Mouse (Mus musculus) forebrain, postnatal 0 days (tissue): ENCODE results near the gene Kirrel3. TPM values are rescaled to one million over a fixed set of nuclear protein-coding genes. Genes with fewer than 3 reads are reported as not detected.

Source experiments
- ATAC-seq: fragments of 200-750 bp; cut with Nextera tagmentation; 2 replicates; pipeline ENCODE4 v1.8.0; 2017; ENCODE audit warnings: mild to moderate bottlenecking, moderate library complexity
- DNase-seq: peaks from one replicate; pipeline ENCODE4 v3.0.0-alpha.2; 2015
- H3K27ac ChIP-seq: fragments of 300-500 bp; sonication (generic); 2 replicates; pipeline ENCODE4 v1.5.1; 2014; ENCODE audit warnings: low read depth, mild to moderate bottlenecking, antibody characterized with exemption, low read length, moderate library complexity, mixed read lengths
- H3K27me3 ChIP-seq: fragments of 300-500 bp; sonication (generic); 2 replicates; pipeline ENCODE4 v1.6.1; 2014; ENCODE audit warnings: mild to moderate bottlenecking, low read length, mixed read lengths; ENCODE audit not compliant: insufficient read depth
- H3K36me3 ChIP-seq: fragments of 300-500 bp; sonication (generic); 2 replicates; pipeline ENCODE4 v1.6.1; 2014; ENCODE audit warnings: mild to moderate bottlenecking, moderate library complexity; ENCODE audit not compliant: insufficient read depth
- H3K4me1 ChIP-seq: fragments of 300-500 bp; sonication (generic); 2 replicates; pipeline ENCODE4 v1.6.1; 2014; ENCODE audit warnings: antibody characterized with exemption; ENCODE audit not compliant: insufficient read depth
- H3K4me2 ChIP-seq: fragments of 300-500 bp; sonication (generic); 2 replicates; pipeline ENCODE4 v1.6.1; 2014; ENCODE audit warnings: low read depth, mild to moderate bottlenecking, moderate library complexity
- H3K4me3 ChIP-seq: fragments of 300-500 bp; sonication (generic); 2 replicates; pipeline ENCODE4 v1.5.1; 2014; ENCODE audit warnings: low read depth, low read length, mixed read lengths
- H3K9ac ChIP-seq: fragments of 300-500 bp; sonication (generic); 2 replicates; pipeline ENCODE4 v1.6.1; 2014; ENCODE audit warnings: mild to moderate bottlenecking
- H3K9me3 ChIP-seq: fragments of 300-500 bp; sonication (generic); 2 replicates; pipeline ENCODE4 v1.6.1; 2016; ENCODE audit warnings: low read length
- CTCF ChIP-seq: sonication (generic); IDR thresholded peaks from 2 replicates; pipeline ENCODE4 v1.5.1; 2016; ENCODE audit warnings: antibody characterized with exemption, control low read depth, low read depth
- WGBS: fragments of 180-500 bp; shearing (Covaris S2); extraction: QIAGEN DNeasy Blood & Tissue Kit; methylation state at CpG from one replicate; pipeline ENCODE4 v1.1.7; 2014; 5-methylcytosine and 5-hydroxymethylcytosine counted together
- polyA plus RNA-seq: library from polyadenylated mRNA; unstranded; fragments of >200 nt; fragmentation: Nextera tagmentation; extraction: Ambion mirVana; gene quantifications from 2 replicates; pipeline ENCODE4 v1.2.1, GENCODE M21; 2015
- total RNA-seq: library from RNA; depleted of rRNA; stranded (reverse); fragments of >200 nt; gene quantifications from 2 replicates; pipeline ENCODE4 v1.2.3, GENCODE M21; 2014

Kirrel3 gene
- total and polyA plus RNA-seq, 2 experiments from 2014 or later = 35.3 to 57.6 TPM

- H3K27ac ChIP-seq = no peak overlapping the region
- no peaks in the 10 kb centered on the region for H3K9me3 ChIP-seq
- 51% methylated on average over 4 of the region's 4 CpGs for WGBS
- DNase-seq (peak; percentile 76), ATAC-seq (peak; percentile 53)
- H3K4me2 ChIP-seq = no peak overlapping the region
- H3K36me3 ChIP-seq = peaks cover 3% of the 10 kb centered on the region; the same call in 1 of the 2 replicates
- H3K27me3 ChIP-seq = no peaks in the 10 kb centered on the region
- H3K4me1 ChIP-seq = no peaks in the 10 kb centered on the region
- TF ChIP-seq CTCF = no peak
- H3K4me3 ChIP-seq = no peak overlapping the region
- no peak overlapping the region for H3K9ac ChIP-seq
Measured at GRCm38 (mm10) chr9:34993467-34994211, 507.9 kb downstream of the Kirrel3 start.

DNA sequence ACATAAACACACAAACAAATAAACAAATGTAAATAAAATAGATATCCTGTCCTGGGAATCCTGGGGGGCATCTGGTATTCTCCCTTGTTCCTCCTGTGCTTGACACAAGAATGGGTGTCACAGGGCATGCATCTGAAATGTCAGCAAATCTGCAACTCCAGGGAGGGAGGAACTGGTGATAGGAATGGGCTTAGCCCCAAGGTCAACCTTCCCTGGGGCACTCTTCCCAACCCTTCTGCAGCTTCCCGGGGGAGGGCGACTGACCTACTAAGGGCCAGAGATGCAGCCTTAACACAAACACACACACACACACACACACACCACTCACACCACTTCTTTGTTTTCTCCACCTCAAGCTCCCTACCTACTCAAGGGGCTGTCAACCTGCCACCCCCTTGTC, 509.4 kb downstream of the Kirrel3 start:
- Histone ChIP-seq H3K9ac (no peak overlapping the region), H3K9me3 (no peaks in the 10 kb centered on the region), H3K4me1 (no peaks in the 10 kb centered on the region), H3K4me2 (no peak overlapping the region), H3K27me3 (no peaks in the 10 kb centered on the region), H3K36me3 (peaks cover 3% of the 10 kb centered on the region; the same call in 1 of the 2 replicates), H3K27ac (no peak overlapping the region), H3K4me3 (no peak overlapping the region)
- WGBS = 89% methylated on average over 2 of the region's 2 CpGs
- no peak for TF ChIP-seq CTCF
- no peak for ATAC-seq
- no peak for DNase-seq

DNA sequence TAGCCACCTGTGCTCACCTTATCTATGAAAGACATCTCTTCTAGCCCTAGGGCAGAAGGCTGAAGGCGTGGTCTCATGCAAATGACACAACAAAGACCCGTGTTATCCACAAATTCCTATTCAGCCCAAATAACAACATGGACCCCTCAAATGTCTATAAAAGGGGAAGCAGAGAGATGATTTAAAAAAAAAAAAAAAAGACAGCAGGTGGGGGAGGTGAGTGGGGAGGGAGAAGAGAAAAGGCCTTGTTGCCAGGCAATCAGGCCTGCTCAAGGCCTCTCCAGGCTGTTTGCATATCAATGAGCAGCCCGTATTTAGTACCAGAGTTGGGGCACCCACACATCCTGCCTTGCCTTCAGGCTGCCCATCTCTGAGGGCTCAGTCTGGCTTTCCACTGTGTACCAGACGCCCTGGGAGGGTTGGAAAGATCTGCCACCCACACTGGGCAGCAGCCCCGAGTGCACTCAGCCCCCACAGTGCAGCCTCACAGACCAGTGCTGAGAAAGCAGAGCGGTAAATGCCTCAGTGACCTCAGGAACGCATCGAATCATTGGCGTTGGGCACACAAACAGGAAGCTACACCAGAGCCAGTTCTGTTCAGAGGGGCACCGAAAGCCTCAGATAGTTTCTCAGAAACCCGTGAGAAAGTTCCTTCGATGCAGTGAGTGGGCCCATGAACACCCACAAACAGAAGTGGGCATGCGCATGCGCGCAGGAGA, 510.1 kb downstream of the Kirrel3 start:
- H3K27ac ChIP-seq = peak overlapping the region; percentile 2; the same call in 1 of the 2 replicates
- H3K36me3 ChIP-seq = peaks cover 8% of the 10 kb centered on the region; the same call in 1 of the 2 replicates
- no peaks in the 10 kb centered on the region for H3K27me3 ChIP-seq
- H3K4me3 ChIP-seq = no peak overlapping the region
- H3K4me2 ChIP-seq = no peak overlapping the region
- no peaks in the 10 kb centered on the region for H3K9me3 ChIP-seq
- H3K9ac ChIP-seq = no peak overlapping the region
- WGBS = 37% methylated on average over 15 of the region's 15 CpGs
- TF ChIP-seq CTCF = no peak
- DNase-seq (peak; percentile 56), ATAC-seq (peak; percentile 86)
- H3K4me1 ChIP-seq = no peaks in the 10 kb centered on the region

DNA sequence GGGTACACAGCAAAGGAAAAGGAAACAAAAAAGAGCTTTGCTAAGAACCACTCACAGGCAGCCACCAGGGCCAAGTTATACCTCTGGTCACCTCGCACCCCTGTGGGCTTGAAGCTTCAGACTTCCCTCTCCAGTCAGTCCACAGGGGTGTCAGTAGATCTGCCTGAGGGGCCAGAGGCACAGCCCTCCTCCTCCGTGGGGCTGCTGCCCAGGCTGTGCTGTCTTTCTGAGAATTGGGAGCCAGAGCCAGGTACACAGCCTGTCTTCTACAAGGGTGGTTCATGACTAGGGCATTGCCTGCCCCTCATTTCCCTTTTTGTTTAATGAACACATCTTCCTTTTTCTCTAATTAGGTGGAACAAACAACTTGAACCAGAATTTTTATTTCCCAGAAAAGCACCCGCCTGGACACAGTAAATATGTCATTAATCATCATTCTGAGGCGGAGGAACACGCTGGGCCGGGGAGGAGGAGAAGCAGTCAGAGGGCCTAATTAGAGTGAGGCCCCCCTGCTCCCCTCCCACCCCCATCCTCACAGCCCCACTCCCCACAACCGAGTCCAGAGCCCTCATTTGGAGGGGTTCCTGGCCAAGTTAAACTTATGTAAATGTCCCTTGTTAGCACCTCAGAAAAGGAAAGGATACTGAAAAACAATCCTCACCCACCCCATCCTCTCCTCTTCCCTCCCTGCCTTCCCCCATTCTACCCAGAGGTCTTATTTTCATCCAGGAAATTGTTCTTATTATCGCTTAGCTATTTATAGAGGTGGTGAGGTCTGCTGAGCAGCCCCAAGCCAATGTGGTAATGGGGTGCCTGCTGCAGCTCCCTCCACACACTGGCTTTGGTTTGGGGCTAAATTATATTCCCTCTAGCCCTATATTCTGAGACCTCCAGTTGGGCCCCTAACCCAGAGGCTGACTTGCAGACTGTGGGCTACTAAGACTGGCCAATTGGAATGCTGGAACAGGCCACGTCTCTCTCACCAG, 512.5 kb downstream of the Kirrel3 start:
- no peaks in the 10 kb centered on the region for H3K9me3 ChIP-seq
- H3K27ac ChIP-seq = no peak overlapping the region
- H3K27me3 ChIP-seq = no peaks in the 10 kb centered on the region
- no peak overlapping the region for H3K9ac ChIP-seq
- WGBS = 24% methylated on average over 9 of the region's 9 CpGs
- ATAC-seq (no peak), DNase-seq (no peak)
- H3K36me3 ChIP-seq = peaks cover 9% of the 10 kb centered on the region; the same call in 1 of the 2 replicates
- H3K4me2 ChIP-seq = no peak overlapping the region
- H3K4me1 ChIP-seq = no peaks in the 10 kb centered on the region
- no peak for TF ChIP-seq CTCF
- no peak overlapping the region for H3K4me3 ChIP-seq

DNA sequence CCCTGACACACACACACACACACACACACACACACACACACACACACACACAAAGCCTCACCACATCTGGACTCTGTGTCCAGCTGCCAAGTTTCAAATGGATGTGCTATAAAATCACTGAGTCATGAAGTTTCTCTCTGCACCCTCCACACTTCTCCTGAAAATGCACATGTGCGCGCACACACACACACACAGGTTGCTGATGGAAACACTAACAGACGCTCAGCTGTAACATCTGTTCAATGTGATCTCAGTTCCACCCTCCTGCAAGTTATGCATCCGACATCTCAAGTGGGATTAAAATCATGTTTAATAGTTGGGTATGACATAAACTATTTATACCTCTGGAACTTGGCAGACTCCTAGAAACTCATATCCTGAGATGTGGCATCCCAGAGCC, 518.4 kb downstream of the Kirrel3 start:
- no peaks in the 10 kb centered on the region for H3K27me3 ChIP-seq
- no peak for DNase-seq
- H3K9ac ChIP-seq = no peak overlapping the region
- WGBS = 87% methylated on average over 4 of the region's 4 CpGs
- peak; percentile 58 for ATAC-seq
- no peaks in the 10 kb centered on the region for H3K4me1 ChIP-seq
- H3K9me3 ChIP-seq = no peaks in the 10 kb centered on the region
- no peak for TF ChIP-seq CTCF
- no peak overlapping the region for H3K27ac ChIP-seq
- H3K36me3 ChIP-seq = peaks cover 9% of the 10 kb centered on the region; the same call in 1 of the 2 replicates
- no peak overlapping the region for H3K4me3 ChIP-seq
- H3K4me2 ChIP-seq = no peak overlapping the region

DNA sequence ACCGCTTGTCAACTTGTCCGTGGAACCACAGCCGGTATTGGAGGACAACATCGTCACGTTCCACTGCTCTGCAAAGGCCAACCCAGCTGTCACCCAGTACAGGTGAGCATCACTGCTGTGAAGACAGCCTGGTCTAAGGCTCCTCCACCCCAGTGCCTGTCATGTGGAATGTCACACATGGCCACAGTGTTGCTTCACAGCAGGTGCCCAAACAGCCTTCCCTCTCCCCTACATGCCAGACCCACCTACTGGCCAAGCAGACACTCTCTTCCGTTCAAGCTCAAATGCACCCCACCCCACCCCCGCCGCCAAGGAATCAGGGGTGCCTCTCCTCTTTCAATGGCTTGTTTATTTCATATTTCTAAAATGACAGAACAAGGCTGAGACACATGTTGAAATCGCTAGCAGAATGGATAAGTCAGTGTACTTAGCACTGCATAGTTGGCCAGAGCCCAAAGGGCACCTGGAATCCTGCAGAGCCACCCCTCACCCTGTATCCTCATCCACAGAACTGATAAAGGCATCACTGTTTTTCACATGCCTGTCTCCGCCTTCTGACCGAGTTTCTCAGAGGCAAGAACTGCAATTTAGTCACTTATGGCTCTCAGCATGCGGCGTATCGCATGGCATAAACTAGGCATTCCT, 522.1 kb downstream of the Kirrel3 start:
- Histone ChIP-seq H3K4me2 (no peak overlapping the region), H3K27me3 (no peaks in the 10 kb centered on the region), H3K9me3 (no peaks in the 10 kb centered on the region), H3K27ac (no peak overlapping the region), H3K4me1 (no peaks in the 10 kb centered on the region), H3K9ac (no peak overlapping the region), H3K4me3 (no peak overlapping the region), H3K36me3 (0 out of 2 replicates have a peak, but pooled peaks cover 3% of the 10 kb centered on the region)
- DNase-seq = no peak
- WGBS = 86% methylated on average over 14 of the region's 14 CpGs
- ATAC-seq = no peak
- TF ChIP-seq CTCF = no peak
